Mouse (Mus musculus) forebrain, postnatal 0 days (tissue): ENCODE measurements at regions not wholly inside any gene's neighbourhood (a gene's known extent, or its start where the extent isn't known, plus 50 kb on each side); places are given as distances from the start of the nearest gene placed in this dataset.

Experiments
- ATAC-seq: fragments of 200-750 bp; cut with Nextera tagmentation; 2 replicates; pipeline ENCODE4 v1.8.0; 2017; ENCODE audit warnings: mild to moderate bottlenecking, moderate library complexity
- DNase-seq: peaks from one replicate; pipeline ENCODE4 v3.0.0-alpha.2; 2015
- H3K27ac ChIP-seq: fragments of 300-500 bp; sonication (generic); 2 replicates; pipeline ENCODE4 v1.5.1; 2014; ENCODE audit warnings: low read depth, mild to moderate bottlenecking, antibody characterized with exemption, low read length, moderate library complexity, mixed read lengths
- H3K27me3 ChIP-seq: fragments of 300-500 bp; sonication (generic); 2 replicates; pipeline ENCODE4 v1.6.1; 2014; ENCODE audit warnings: mild to moderate bottlenecking, low read length, mixed read lengths; ENCODE audit not compliant: insufficient read depth
- H3K36me3 ChIP-seq: fragments of 300-500 bp; sonication (generic); 2 replicates; pipeline ENCODE4 v1.6.1; 2014; ENCODE audit warnings: mild to moderate bottlenecking, moderate library complexity; ENCODE audit not compliant: insufficient read depth
- H3K4me1 ChIP-seq: fragments of 300-500 bp; sonication (generic); 2 replicates; pipeline ENCODE4 v1.6.1; 2014; ENCODE audit warnings: antibody characterized with exemption; ENCODE audit not compliant: insufficient read depth
- H3K4me2 ChIP-seq: fragments of 300-500 bp; sonication (generic); 2 replicates; pipeline ENCODE4 v1.6.1; 2014; ENCODE audit warnings: low read depth, mild to moderate bottlenecking, moderate library complexity
- H3K4me3 ChIP-seq: fragments of 300-500 bp; sonication (generic); 2 replicates; pipeline ENCODE4 v1.5.1; 2014; ENCODE audit warnings: low read depth, low read length, mixed read lengths
- H3K9ac ChIP-seq: fragments of 300-500 bp; sonication (generic); 2 replicates; pipeline ENCODE4 v1.6.1; 2014; ENCODE audit warnings: mild to moderate bottlenecking
- H3K9me3 ChIP-seq: fragments of 300-500 bp; sonication (generic); 2 replicates; pipeline ENCODE4 v1.6.1; 2016; ENCODE audit warnings: low read length
- CTCF ChIP-seq: sonication (generic); IDR thresholded peaks from 2 replicates; pipeline ENCODE4 v1.5.1; 2016; ENCODE audit warnings: antibody characterized with exemption, control low read depth, low read depth
- WGBS: fragments of 180-500 bp; shearing (Covaris S2); extraction: QIAGEN DNeasy Blood & Tissue Kit; methylation state at CpG from one replicate; pipeline ENCODE4 v1.1.7; 2014; 5-methylcytosine and 5-hydroxymethylcytosine counted together

DNA sequence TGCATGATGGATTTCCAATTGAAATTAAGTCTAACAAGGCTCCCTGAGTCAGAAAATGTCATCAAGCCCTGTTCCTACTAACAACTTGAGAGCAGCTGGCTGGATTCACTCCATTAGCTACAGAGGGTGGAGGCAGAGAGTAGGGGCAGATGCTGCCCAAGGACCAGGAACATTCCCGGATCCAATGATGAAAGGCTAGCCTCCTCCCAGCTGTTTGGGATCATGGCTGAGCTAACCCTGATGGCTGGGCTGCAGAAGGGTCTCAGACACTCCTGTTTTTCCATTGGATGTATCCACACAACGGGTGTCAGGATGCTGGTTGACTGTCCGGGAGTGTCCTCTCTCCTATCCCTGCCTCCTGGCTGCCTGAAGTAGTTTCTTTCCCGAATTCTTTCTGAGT, 78.1 kb upstream of the Calcoco1 start:
- Histone ChIP-seq H3K9ac (no peak overlapping the region), H3K27ac (no peak overlapping the region), H3K9me3 (no peaks in the 10 kb centered on the region), H3K36me3 (no peaks in the 10 kb centered on the region), H3K4me1 (peaks cover 20% of the 10 kb centered on the region), H3K4me2 (no peak overlapping the region), H3K4me3 (no peak overlapping the region), H3K27me3 (no peaks in the 10 kb centered on the region)
- WGBS, result 82% methylated on average over 4 of the region's 4 CpGs
- DNase-seq, result no peak
- no peak for TF ChIP-seq CTCF
- ATAC-seq, result no peak

DNA sequence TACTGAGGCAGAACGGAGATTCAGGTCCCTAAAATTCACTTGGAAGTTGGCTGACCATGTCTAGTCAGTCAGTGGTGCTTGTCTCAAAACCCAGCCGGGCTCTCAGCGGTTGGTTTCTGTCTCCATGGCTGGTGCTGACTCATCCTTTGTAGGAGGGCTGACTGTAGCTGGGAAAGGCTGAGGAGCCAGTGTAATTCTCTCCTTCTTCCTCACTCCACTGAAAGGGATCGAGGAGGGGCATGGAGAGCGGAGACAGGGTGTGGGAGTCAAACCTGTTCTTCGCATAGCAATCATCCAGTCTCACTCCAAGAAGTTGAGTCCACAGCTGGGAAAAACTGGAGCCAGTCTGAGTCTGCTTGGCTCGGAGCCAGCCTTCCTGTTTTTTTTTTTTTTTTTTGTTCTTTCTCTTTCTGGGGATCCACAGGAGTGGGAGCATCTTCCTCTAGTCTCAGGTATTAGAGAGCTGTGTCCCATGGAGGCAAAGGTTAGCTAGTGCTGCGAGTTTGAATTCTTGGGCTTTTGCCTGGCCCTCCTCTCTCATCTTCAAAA, 80.4 kb upstream of the Calcoco1 start:
- DNase-seq (no peak), ATAC-seq (no peak)
- Histone ChIP-seq H3K4me2 (no peak overlapping the region), H3K27me3 (no peaks in the 10 kb centered on the region), H3K36me3 (no peaks in the 10 kb centered on the region), H3K27ac (no peak overlapping the region), H3K4me3 (no peak overlapping the region), H3K9ac (no peak overlapping the region), H3K9me3 (no peaks in the 10 kb centered on the region), H3K4me1 (peaks cover 9% of the 10 kb centered on the region)
- TF ChIP-seq CTCF, result no peak
- 63% methylated on average over 8 of the region's 8 CpGs for WGBS

DNA sequence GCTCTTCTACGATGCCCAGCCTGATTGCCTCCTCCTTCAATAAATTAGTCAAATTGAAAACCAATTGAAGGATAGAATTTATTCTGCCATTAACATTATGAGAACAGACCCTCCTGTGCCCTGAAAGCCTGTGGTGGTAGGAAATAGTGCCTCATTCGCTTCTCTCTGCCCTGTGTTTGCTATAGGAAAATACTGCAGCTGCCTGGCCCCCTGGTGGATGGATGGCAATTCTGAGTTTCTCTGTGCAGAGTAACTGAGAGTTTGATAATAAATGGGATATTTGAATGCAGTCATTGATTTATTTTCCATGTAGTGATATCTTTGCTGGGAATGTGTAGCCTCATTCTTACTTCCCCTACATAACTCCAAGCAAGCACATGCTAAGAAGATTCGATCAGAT, 85.4 kb upstream of the Calcoco1 start:
- 36% methylated on average over 3 of the region's 3 CpGs for WGBS
- ATAC-seq, result peak; percentile 91

DNA sequence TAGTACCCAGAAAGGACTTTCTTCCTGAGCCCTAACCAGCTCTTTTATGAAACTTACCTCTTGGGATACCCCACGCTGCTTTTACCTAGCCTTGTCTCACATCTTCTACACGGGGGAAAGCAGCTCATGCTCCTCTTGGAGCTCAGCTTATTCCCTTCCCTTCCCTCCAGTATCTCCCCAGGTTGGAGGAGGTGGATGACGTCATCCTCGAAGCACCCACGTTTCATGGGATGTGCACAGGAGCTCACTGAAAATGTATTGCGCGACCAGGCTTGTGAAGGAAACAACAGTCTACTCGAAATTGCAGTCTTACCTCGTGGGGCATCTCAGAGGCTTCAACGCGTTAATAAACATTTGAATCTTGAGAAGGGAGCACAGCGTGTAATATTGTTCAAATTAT, 97.2 kb upstream of the Calcoco1 start:
- TF ChIP-seq CTCF, result no peak

More for the DNA sequence above, 85.4 kb upstream of the Calcoco1 start:
- TF ChIP-seq CTCF, result peak; percentile 89
- Histone ChIP-seq H3K4me2 (no peak overlapping the region), H3K4me1 (no peaks in the 10 kb centered on the region), H3K9me3 (no peaks in the 10 kb centered on the region), H3K36me3 (no peaks in the 10 kb centered on the region), H3K27ac (no peak overlapping the region), H3K27me3 (no peaks in the 10 kb centered on the region), H3K4me3 (no peak overlapping the region), H3K9ac (no peak overlapping the region)
- DNase-seq, result peak; percentile 76

DNA sequence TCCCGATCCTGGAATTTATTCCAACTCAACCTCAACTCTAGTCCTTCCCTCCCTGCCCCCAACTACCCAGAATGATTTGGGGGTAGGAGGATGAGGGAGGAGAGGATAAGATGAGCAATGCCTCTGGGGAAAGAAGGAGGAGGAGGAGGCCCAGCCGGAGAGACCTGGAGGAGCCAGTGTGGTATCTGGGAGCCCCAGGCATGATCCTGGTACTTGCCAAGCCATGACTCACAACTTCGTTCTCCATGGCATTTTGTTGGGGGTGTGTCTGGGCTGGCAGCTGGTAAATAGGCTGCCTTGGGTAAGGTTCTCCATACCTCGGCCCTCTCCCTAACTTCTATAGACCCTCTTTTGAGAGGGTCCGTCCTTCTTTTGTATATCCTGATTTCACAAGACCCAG, 81.2 kb upstream of the Hoxc13 start:
- no peak for ATAC-seq
- Histone ChIP-seq H3K4me1 (no peaks in the 10 kb centered on the region), H3K27ac (no peak overlapping the region), H3K36me3 (no peaks in the 10 kb centered on the region), H3K9ac (no peak overlapping the region), H3K4me2 (no peak overlapping the region), H3K27me3 (no peaks in the 10 kb centered on the region), H3K9me3 (no peaks in the 10 kb centered on the region), H3K4me3 (no peak overlapping the region)
- TF ChIP-seq CTCF, result no peak
- DNase-seq, result no peak
- WGBS, result 77% methylated on average over 5 of the region's 5 CpGs

More for the DNA sequence above, 97.2 kb upstream of the Calcoco1 start:
- H3K9me3 ChIP-seq, result no peaks in the 10 kb centered on the region
- H3K36me3 ChIP-seq, result no peaks in the 10 kb centered on the region
- DNase-seq (no peak), ATAC-seq (no peak)
- H3K27ac ChIP-seq, result no peak overlapping the region
- no peaks in the 10 kb centered on the region for H3K4me1 ChIP-seq
- H3K4me2 ChIP-seq, result no peak overlapping the region
- H3K4me3 ChIP-seq, result no peak overlapping the region
- WGBS, result 67% methylated on average over 12 of the region's 12 CpGs
- H3K9ac ChIP-seq, result no peak overlapping the region
- no peaks in the 10 kb centered on the region for H3K27me3 ChIP-seq

DNA sequence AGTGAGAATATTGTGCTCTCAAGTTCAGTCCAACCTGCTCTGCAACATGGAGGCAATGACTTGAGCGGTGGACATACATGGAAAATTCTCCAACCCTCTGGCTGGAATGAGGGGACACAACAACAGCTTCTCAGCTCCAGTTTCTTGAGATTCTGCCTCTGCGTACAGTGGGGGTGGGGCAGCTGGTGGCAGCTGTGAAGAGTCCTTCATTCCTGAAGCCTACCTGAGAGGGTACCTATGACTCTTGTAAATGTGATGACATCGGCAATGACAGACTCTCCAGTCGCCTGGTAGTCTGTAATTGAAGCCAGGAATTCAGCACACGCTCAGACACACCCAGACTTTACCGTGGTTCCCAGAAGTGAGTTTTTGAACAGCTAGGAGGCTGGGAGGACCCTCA, 58.5 kb upstream of the Hoxc13 start:
- ATAC-seq (no peak), DNase-seq (no peak)
- H3K4me3 ChIP-seq, result no peak overlapping the region
- H3K4me1 ChIP-seq, result no peaks in the 10 kb centered on the region
- no peaks in the 10 kb centered on the region for H3K36me3 ChIP-seq
- TF ChIP-seq CTCF, result no peak
- H3K27me3 ChIP-seq, result no peaks in the 10 kb centered on the region
- H3K9ac ChIP-seq, result no peak overlapping the region
- H3K27ac ChIP-seq, result no peak overlapping the region
- no peaks in the 10 kb centered on the region for H3K9me3 ChIP-seq
- H3K4me2 ChIP-seq, result no peak overlapping the region
- WGBS, result 81% methylated on average over 6 of the region's 6 CpGs

DNA sequence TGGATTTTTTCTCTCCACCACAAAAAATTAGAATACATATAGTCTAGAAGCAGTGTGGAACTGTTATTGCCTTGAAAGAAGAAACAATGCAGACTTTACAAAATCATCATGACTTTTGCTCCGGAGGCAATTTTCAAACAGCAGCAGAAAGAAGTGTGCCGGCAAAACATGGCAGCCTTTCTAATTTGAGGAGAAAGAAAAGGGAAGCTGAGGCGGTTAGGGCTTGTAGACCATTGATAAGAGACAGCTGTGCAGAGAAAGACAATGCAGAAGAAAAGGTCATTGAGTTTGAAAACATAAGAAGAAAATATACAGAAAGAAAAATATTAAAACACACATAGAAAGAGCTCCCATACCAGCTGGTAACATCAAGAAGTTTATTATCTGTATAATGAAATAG, 54.1 kb upstream of the Hoxc13 start:
- no peak overlapping the region for H3K27ac ChIP-seq
- TF ChIP-seq CTCF, result no peak
- DNase-seq (no peak), ATAC-seq (no peak)
- 74% methylated on average over 3 of the region's 3 CpGs for WGBS
- no peaks in the 10 kb centered on the region for H3K9me3 ChIP-seq
- H3K9ac ChIP-seq, result no peak overlapping the region
- no peaks in the 10 kb centered on the region for H3K36me3 ChIP-seq
- no peak overlapping the region for H3K4me2 ChIP-seq
- H3K4me3 ChIP-seq, result no peak overlapping the region
- no peaks in the 10 kb centered on the region for H3K27me3 ChIP-seq
- no peaks in the 10 kb centered on the region for H3K4me1 ChIP-seq
